Mouse (Mus musculus) small intestine, adult 2 months (tissue): ENCODE results near the gene Gm6169. TPM values are rescaled to one million over a fixed set of nuclear protein-coding genes. Genes with fewer than 3 reads are reported as not detected.

Experiments
- H3K27ac ChIP-seq: fragments of 200-500 bp; 2 replicates; pipeline ENCODE4 v1.5.1; 2012; ENCODE audit warnings: low read depth, low read length, control low read depth, inconsistent platforms; ENCODE audit not compliant: insufficient read depth
- H3K27me3 ChIP-seq: fragments of 200-500 bp; 2 replicates; pipeline ENCODE4 v1.6.1; 2012; ENCODE audit warnings: mild to moderate bottlenecking, moderate library complexity, low read length, inconsistent platforms; ENCODE audit not compliant: control insufficient read depth, insufficient read depth
- H3K36me3 ChIP-seq: fragments of 200-500 bp; 2 replicates; pipeline ENCODE4 v1.6.1; 2012; ENCODE audit warnings: mild to moderate bottlenecking, low read length, control low read depth, inconsistent platforms; ENCODE audit not compliant: control insufficient read depth, insufficient read depth
- H3K4me1 ChIP-seq: fragments of 200-500 bp; 2 replicates; pipeline ENCODE4 v1.6.1; 2012; ENCODE audit warnings: low read length, inconsistent platforms, mixed read lengths; ENCODE audit not compliant: control insufficient read depth, insufficient read depth, insufficient read length
- H3K4me3 ChIP-seq: fragments of 200-500 bp; 2 replicates; pipeline ENCODE4 v1.5.1; 2012; ENCODE audit warnings: low read depth, mild to moderate bottlenecking, control low read depth, inconsistent platforms, low read length, moderate library complexity
- CTCF ChIP-seq: fragments of 200-500 bp; IDR thresholded peaks from 2 replicates; pipeline ENCODE4 v1.5.1; 2012; ENCODE audit warnings: low read depth, mild to moderate bottlenecking, control low read depth, inconsistent platforms, low read length, moderate library complexity, mixed read lengths; ENCODE audit not compliant: insufficient replicate concordance, insufficient read length; ENCODE audit errors: extremely low read depth
- POLR2A ChIP-seq: fragments of 200-500 bp; IDR thresholded peaks from 2 replicates; pipeline ENCODE4 v1.6.1; 2012; ENCODE audit warnings: low read depth, mild to moderate bottlenecking, control low read depth, inconsistent platforms, low read length, moderate library complexity
- WGBS: fragments of 180-500 bp; shearing (Covaris S2); methylation state at CpG from one replicate; pipeline ENCODE4 v1.1.7; 2018; 5-methylcytosine and 5-hydroxymethylcytosine counted together
- polyA plus RNA-seq: library from polyadenylated mRNA; depleted of rRNA; stranded (reverse); fragments of >200 nt; gene quantifications from 2 replicates; pipeline ENCODE4 v1.2.3, GENCODE M21; 2012

Gm6169 gene
- polyA plus RNA-seq, 1 experiment, result 1.7 TPM

GRCm38 (mm10) chr13:97082432-97082831 is 16.6 kb downstream of the Gm6169 start:
- Histone ChIP-seq H3K36me3 (no peaks in the 10 kb centered on the region), H3K27ac (no peak overlapping the region), H3K4me3 (no peak overlapping the region), H3K4me1 (no peaks in the 10 kb centered on the region), H3K27me3 (no peaks in the 10 kb centered on the region)
- WGBS, result 63% methylated on average over 7 of the region's 7 CpGs
- TF ChIP-seq CTCF (no peak), POLR2A (no peak)

GRCm38 (mm10) chr13:97080615-97081014 is 18.4 kb downstream of the Gm6169 start:
- no peak overlapping the region for H3K27ac ChIP-seq
- H3K4me1 ChIP-seq, result no peaks in the 10 kb centered on the region
- WGBS, result 74% methylated on average over 3 of the region's 3 CpGs

GRCm38 (mm10) chr13:97080201-97080600 is 18.8 kb downstream of the Gm6169 start:
- whole genome bisulfite sequencing, result 63% methylated on average over 2 of the region's 2 CpGs
- H3K36me3 ChIP-seq, result no peaks in the 10 kb centered on the region
- no peak overlapping the region for H3K4me3 ChIP-seq
- H3K4me1 ChIP-seq, result no peaks in the 10 kb centered on the region
- TF ChIP-seq POLR2A (no peak), CTCF (no peak)
- H3K27me3 ChIP-seq, result 0 out of 2 replicates have a peak, but pooled peaks cover 2% of the 10 kb centered on the region
- no peak overlapping the region for H3K27ac ChIP-seq

More at GRCm38 (mm10) chr13:97080615-97081014, 18.4 kb downstream of the Gm6169 start:
- no peaks in the 10 kb centered on the region for H3K36me3 ChIP-seq
- TF ChIP-seq POLR2A (no peak), CTCF (no peak)
- 0 out of 2 replicates have a peak, but pooled peaks cover 2% of the 10 kb centered on the region for H3K27me3 ChIP-seq
- no peak overlapping the region for H3K4me3 ChIP-seq

- H3K36me3 ChIP-seq, result no peaks in the 10 kb centered on the region
- TF ChIP-seq CTCF (no peak), POLR2A (no peak)
- H3K4me1 ChIP-seq, result no peaks in the 10 kb centered on the region
- no peak overlapping the region for H3K4me3 ChIP-seq
- no peak overlapping the region for H3K27ac ChIP-seq
- peaks cover 12% of the 10 kb centered on the region for H3K27me3 ChIP-seq
- 82% methylated on average over 2 of the region's 2 CpGs for WGBS
Measured at GRCm38 (mm10) chr13:97077556-97077955, 21.5 kb downstream of the Gm6169 start.

GRCm38 (mm10) chr13:97073497-97073896 is 25.5 kb downstream of the Gm6169 start:
- Histone ChIP-seq H3K36me3 (no peaks in the 10 kb centered on the region), H3K4me3 (no peak overlapping the region), H3K27ac (no peak overlapping the region), H3K4me1 (peaks cover 7% of the 10 kb centered on the region; the same call in 1 of the 2 replicates), H3K27me3 (peaks cover 39% of the 10 kb centered on the region)
- 53% methylated on average over 1 of the region's 1 CpGs for WGBS
- TF ChIP-seq CTCF, result no peak
- TF ChIP-seq POLR2A, result no peak

- WGBS, result 2% methylated on average over 76 of the region's 76 CpGs
- H3K27ac ChIP-seq, result no peak overlapping the region
- TF ChIP-seq POLR2A (no peak), CTCF (no peak)
- peak overlapping the region; percentile 61 for H3K4me3 ChIP-seq
- peaks cover 7% of the 10 kb centered on the region; the same call in 1 of the 2 replicates for H3K4me1 ChIP-seq
- H3K36me3 ChIP-seq, result no peaks in the 10 kb centered on the region
- H3K27me3 ChIP-seq, result peaks cover 43% of the 10 kb centered on the region
Measured at GRCm38 (mm10) chr13:97071626-97072241, 27.3 kb downstream of the Gm6169 start.

GRCm38 (mm10) chr13:97070931-97071625 is 28.0 kb downstream of the Gm6169 start:
- H3K36me3 ChIP-seq, result no peaks in the 10 kb centered on the region
- peak overlapping the region; percentile 61 for H3K4me3 ChIP-seq
- 3% methylated on average over 85 of the region's 85 CpGs for WGBS

GRCm38 (mm10) chr13:97068151-97068550 is 30.9 kb downstream of the Gm6169 start:
- no peak for TF ChIP-seq CTCF
- Histone ChIP-seq H3K27ac (no peak overlapping the region), H3K4me3 (no peak overlapping the region), H3K36me3 (no peaks in the 10 kb centered on the region), H3K27me3 (peaks cover 36% of the 10 kb centered on the region), H3K4me1 (peaks cover 7% of the 10 kb centered on the region; the same call in 1 of the 2 replicates)
- WGBS, result 85% methylated on average over 8 of the region's 8 CpGs

More at GRCm38 (mm10) chr13:97070931-97071625, 28.0 kb downstream of the Gm6169 start:
- no peak overlapping the region for H3K27ac ChIP-seq
- peaks cover 7% of the 10 kb centered on the region; the same call in 1 of the 2 replicates for H3K4me1 ChIP-seq
- peaks cover 43% of the 10 kb centered on the region for H3K27me3 ChIP-seq
- TF ChIP-seq CTCF, result no peak
- no peak for TF ChIP-seq POLR2A
